Mouse (Mus musculus): ENCODE results near the gene Git1.

- TF ChIP-seq GATA2 (IDR thresholded peaks at IDR 0.05; ENCODE audit: borderline replicate concordance, low read depth, low read length) (no peak), CTCF (IDR thresholded peaks at IDR 0.05; ENCODE audit: low read depth, low read length) (no peak)
These were observed 2.9 kb upstream of the Git1 start for GRCm38 (mm10) chr11:77490451-77490850.
